Mouse (Mus musculus) left cerebral cortex, adult 8-10 months (tissue): ENCODE data around the gene Phb. TPM values are rescaled to one million over a fixed set of nuclear protein-coding genes. Genes with fewer than 3 reads are reported as not detected.

Source experiments
- DNase-seq, 2 experiments: peaks; one replicate each; pipeline ENCODE4 v3.0.0; 2022; ENCODE audit warnings: low spot score in 2 of 2
- total RNA-seq, 4 experiments: library from RNA; stranded (reverse); gene quantifications; 2 replicates each; pipeline ENCODE4 v1.2.4; 2022

Phb gene
- total RNA-seq: 100 to 1,000 TPM in 2 of 4 experiments, 10 to 100 TPM in 2; 83.8 to 107 (median 94.7) TPM

- peak; percentile 79 to 98 for DNase-seq
Observed at GRCm38 (mm10) chr11:95666529-95667149, at the start of gene Phb. Gene Phb, plus strand, starts transcription at chr11:95666957.

- DNase-seq: peak in 1 of 2 experiments; percentile 13
Observed at GRCm38 (mm10) chr11:95617785-95618465, 48.8 kb upstream of the Phb start.

DNA sequence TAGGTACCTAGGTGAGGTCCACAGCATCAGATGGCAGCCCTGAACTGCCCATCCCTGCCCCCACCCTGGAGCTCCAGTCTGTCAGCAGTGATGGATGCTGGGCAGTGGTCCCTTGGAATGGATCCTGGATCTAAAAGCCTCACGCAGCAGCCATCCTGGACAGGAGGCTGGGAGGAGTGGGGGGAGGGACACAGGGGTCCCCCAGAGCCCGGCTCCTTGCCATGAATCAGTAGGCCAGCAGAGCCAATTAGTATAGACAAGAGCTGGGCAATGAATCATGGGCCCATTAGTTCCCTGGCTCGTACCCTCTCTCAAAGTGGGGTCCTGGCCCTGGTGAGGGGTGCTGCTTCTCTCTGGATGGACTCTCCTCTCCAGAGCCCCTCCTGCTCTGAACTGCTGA, 47.7 kb upstream of the Phb start:
- no peak for DNase-seq

- DNase-seq: no peak
Observed at GRCm38 (mm10) chr11:95619886-95620444, 46.8 kb upstream of the Phb start.

DNA sequence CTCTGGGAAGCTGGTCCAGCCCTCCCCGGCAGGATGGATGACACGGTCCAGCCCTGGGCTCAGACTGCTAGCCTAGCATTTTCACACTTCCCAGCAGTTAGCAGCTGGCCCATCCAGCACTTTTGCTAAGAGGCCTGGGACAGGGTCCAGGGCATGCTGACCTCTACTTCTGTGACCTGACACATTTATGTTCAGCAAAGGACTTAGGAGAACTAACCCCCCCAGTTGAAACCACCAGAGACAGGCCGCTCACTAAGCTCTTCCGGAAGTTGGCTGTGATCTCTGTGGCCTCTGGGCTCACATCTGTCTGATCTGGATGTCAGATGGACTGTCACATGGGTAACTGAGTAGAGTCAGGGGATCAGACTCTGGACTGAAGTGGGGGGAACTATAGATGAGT, 45.7 kb upstream of the Phb start:
- DNase-seq: no peak

GRCm38 (mm10) chr11:95621541-95622130, 45.1 kb upstream of the Phb start:
- no peak for DNase-seq

GRCm38 (mm10) chr11:95622426-95622825, 44.3 kb upstream of the Phb start:
- no peak for DNase-seq

GRCm38 (mm10) chr11:95630558-95630957, 36.2 kb upstream of the Phb start:
- no peak for DNase-seq

DNA sequence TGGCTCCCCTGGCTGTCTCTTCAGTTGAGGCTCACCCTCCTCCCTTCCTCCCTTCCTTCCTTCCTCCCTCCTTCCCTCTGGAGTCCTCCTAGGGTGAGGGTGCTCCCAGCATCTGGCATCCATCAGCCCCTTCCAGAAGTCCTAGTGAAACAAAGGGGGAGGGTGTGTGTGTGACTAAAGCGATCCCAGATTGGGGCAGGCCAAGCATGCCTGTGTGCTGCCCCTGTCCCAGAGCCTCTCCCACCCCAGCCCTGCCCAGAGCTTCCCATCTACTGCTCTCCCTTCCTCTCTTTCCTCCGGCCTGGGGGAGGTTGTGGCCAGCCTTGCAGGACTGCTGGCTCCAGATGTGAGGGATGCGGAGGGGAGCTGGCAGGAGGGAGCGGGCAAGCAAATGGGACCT, 35.5 kb upstream of the Phb start:
- no peak for DNase-seq

- peak in 1 of 2 experiments; percentile 58 for DNase-seq
Observed at GRCm38 (mm10) chr11:95632474-95632873, 34.3 kb upstream of the Phb start.

- DNase-seq: no peak
Observed at GRCm38 (mm10) chr11:95633512-95634000, 33.2 kb upstream of the Phb start.

DNA sequence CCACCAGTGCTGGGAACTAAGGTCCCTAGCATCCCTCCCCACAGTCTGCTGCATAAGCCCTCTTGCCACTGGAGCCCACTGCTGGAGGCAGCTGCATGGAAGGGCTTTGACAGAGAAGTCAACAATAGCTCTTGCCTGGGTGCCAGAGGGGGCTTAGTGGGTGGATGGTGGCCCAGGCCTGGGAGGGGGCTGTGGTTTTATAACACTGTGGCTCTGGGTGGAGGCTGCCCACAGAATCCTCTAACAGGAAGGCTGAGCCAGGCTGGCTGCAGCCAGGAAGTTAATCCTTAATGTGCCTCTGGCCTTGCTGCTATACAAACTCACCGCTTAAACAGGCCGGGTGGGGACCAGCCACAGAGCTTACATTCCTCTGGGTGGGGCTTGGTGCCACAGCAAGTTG, 31.7 kb upstream of the Phb start:
- no peak for DNase-seq

GRCm38 (mm10) chr11:95640751-95641150, 26.0 kb upstream of the Phb start:
- DNase-seq: no peak

DNA sequence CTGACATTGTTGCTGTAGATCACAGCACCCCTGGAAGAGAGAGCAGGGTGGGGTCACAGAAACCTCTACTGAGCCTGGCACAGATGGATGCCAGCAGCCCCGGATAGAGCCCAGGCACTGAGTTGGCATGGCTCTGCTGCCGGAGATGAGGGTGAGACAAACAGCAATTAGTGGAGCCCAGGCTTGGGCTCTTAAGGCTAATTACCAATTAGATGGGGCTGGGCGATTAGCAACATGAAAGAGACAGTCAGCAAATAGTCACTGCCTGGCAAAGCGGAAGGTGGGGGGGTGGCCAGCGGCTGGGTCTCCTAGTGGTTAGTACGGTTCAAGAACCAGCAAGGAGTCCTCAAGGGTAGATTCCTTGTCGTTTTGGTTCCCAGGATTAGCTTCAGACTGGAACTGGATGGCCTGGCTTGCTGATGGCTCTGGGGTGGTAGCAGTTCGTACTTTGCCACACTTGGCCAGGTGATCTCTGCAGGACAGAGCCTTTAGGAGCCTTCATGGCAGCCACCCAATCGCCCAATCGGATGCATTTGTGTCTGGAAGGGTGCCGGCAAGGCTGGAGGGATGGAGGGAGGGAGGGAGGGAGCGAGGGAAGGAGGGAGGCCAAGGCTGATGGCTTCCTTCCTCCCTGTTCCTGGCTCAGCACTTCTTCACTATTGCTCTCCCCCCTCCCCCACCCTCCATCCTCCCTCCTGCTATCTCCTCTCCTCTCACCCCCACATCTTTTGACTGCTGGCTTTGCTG, 24.1 kb upstream of the Phb start:
- DNase-seq: peak in 1 of 2 experiments; percentile 66

- DNase-seq: no peak
Observed at GRCm38 (mm10) chr11:95643856-95644255, 22.9 kb upstream of the Phb start.

GRCm38 (mm10) chr11:95644381-95644780, 22.4 kb upstream of the Phb start:
- no peak for DNase-seq

DNA sequence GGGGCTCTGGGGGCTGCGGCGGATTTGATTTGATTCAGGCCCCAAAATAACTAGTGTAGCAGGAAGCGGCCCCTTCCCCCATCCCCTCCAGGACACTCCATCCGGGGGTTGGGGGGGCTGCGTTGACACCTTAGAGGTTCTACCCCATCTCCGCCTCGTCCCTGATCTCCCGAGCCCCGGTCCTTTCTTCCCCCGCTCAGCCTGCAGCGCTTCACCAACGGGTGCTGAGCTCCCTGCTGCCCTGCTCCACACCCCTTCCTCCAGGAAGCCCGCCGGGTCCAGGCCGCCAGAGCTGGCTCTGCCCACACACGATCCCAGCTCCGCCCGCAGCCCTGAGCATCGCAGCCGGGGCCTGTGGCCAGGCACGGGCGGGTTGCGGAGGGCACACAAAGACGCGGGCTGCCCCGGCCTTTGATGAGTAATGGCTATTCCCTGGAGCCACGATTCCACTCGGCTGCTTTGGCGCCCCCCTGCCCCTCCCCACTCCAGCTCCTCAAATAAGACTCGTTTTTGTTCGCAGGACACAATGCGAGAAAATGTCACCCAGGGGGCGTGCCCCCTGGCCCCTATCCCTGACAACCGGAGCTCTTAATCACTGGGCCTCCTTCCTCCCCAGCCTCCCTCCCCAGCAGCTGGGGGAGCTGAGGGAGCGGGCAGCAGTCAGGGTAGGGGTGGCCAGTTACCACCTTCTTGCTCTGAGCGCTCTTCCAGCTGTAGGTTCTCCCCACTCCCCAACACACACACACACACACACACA, 21.2 kb upstream of the Phb start:
- DNase-seq: no peak

GRCm38 (mm10) chr11:95646154-95646490, 20.6 kb upstream of the Phb start:
- no peak for DNase-seq

- no peak for DNase-seq
Observed at GRCm38 (mm10) chr11:95647791-95648190, 19.0 kb upstream of the Phb start.

- DNase-seq: peak; percentile 38 to 82
Observed at GRCm38 (mm10) chr11:95648827-95649226, 17.9 kb upstream of the Phb start.

DNA sequence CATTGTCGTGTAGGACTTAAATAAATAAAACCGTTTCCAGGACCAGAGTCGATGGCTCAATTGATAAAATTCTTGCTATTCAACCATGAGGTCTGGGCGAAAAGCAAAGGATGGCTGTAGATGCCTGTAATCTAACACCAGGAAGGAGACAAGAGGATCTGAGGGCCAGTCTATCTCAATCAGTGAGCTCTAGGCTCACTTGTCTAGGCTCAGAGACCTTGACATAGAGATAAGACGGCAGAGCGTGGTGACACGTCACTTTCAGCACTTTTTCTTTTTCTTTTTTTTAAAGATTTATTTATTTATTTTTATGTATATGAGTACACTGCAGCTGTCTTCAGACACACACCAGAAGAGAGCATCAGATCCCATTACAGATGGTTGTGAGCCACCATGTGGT, 17.2 kb upstream of the Phb start:
- DNase-seq: no peak
